In the genomic region with DNA sequence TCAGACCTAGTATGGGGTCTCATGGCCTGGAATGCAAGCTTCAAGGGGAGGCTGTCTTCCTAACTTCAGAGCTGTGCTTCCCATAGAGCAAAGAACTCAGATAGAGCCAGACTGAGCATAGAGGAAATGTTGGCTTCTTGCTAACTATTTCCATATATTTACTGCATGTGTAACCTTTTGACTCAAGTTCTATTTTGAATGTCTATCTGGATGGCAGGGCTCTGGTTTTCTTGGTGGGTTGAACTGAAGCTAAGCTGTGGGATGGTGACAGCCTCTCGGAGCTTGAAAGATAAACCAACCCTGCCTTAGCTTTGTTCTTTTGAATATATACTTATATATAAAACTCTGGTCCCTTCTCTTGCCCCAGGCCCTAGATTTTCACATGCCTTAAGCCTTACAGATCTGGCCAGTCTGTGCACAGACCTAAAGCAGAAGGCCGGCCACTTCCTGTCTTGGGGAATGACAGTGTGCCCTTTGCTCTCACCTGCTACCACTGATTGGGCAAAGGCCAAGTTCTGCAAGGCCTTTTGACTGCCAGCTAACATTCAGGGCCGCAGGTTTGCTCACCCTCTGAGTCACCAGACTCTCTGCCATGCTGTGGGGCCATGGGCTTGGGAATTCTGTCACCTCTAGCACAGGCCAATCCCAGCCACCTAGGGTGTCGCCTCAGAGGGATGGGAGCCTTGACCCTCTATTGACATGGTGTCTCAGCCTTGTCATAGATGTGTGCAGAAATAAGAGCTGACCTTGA, we compare ENCODE assay signal across 9 mouse cellular contexts. TPM values are rescaled to one million over a fixed set of nuclear protein-coding genes. Genes with fewer than 3 reads are reported as not detected.
A peak's percentile ranks its signal among the peaks of the same experiment; 100 is the strongest.
DNase-seq lines count a peak whose midpoint lies in the region; ATAC-seq and TF ChIP-seq lines count a peak whose summit lies in the region.
"Had no signal": no experiment of that assay in that cellular context is flagged by ENCODE, and none has a peak within 500 bp of the region (broad histone marks: within the 10 kb centered on the region; RNA-seq: fewer than 3 reads in every experiment).

No protein-coding gene starts in this region.

- DNase-seq in heart, adult 18-20 months, result no peak
- DNase-seq in embryonic facial prominence, embryonic 11.5 days (ENCODE audit: low spot score), result no peak
- no peak for DNase-seq in kidney, postnatal 0 days (ENCODE audit: low spot score)
- DNase-seq in lung, postnatal 10 days, result peak; percentile 18
- DNase-seq in left cerebral cortex, postnatal 14 days (ENCODE audit: low spot score in 2 of 2), result no peak
- DNase-seq in retina, postnatal 1 day, result no peak

- peaks cover 3% of the 10 kb centered on the region; the same call in 1 of the 2 replicates for H3K36me3 ChIP-seq in heart, embryonic 13.5 days
- no peaks in the 10 kb centered on the region for H3K36me3 ChIP-seq in embryonic facial prominence, embryonic 11.5 days (replicated peaks; ENCODE audit: control insufficient read depth, insufficient read depth, low read depth, low read length)
- no peaks in the 10 kb centered on the region for H3K36me3 ChIP-seq in kidney, postnatal 0 days (ENCODE audit: insufficient read depth, low read length)
- H3K36me3 ChIP-seq in midbrain, embryonic 15.5 days (replicated peaks), result no peaks in the 10 kb centered on the region
- H3K36me3 ChIP-seq: hindbrain, embryonic 15.5 days had no signal

- no peak for TF ChIP-seq CTCF in kidney, postnatal 0 days (IDR thresholded peaks at IDR 0.05; ENCODE audit: low read depth)

- H3K9me3 ChIP-seq in heart, embryonic 13.5 days, result no peaks in the 10 kb centered on the region
- H3K9me3 ChIP-seq in embryonic facial prominence, embryonic 11.5 days (replicated peaks; ENCODE audit: control insufficient read depth, low read length), result no peaks in the 10 kb centered on the region
- no peaks in the 10 kb centered on the region for H3K9me3 ChIP-seq in kidney, postnatal 0 days (replicated peaks; ENCODE audit: low read length)
- H3K9me3 ChIP-seq in midbrain, embryonic 15.5 days, result no peaks in the 10 kb centered on the region
- H3K9me3 ChIP-seq: hindbrain, embryonic 15.5 days had no signal

- H3K9ac ChIP-seq in heart, embryonic 13.5 days, result no peak overlapping the region
- no peak overlapping the region for H3K9ac ChIP-seq in embryonic facial prominence, embryonic 11.5 days (replicated peaks; ENCODE audit: low read length)
- H3K9ac ChIP-seq in kidney, postnatal 0 days (ENCODE audit: low read depth, low read length), result no peak overlapping the region
- H3K9ac ChIP-seq in midbrain, embryonic 15.5 days, result no peak overlapping the region
- H3K9ac ChIP-seq: hindbrain, embryonic 15.5 days had no signal

- H3K4me1 ChIP-seq in heart, embryonic 13.5 days, result peaks cover 45% of the 10 kb centered on the region
- no peaks in the 10 kb centered on the region for H3K4me1 ChIP-seq in embryonic facial prominence, embryonic 11.5 days (ENCODE audit: control insufficient read depth, insufficient read depth, low read length)
- H3K4me1 ChIP-seq in kidney, postnatal 0 days (replicated peaks; ENCODE audit: insufficient read depth, low read length), result peaks cover 24% of the 10 kb centered on the region
- H3K4me1 ChIP-seq in midbrain, embryonic 15.5 days, result no peaks in the 10 kb centered on the region
- H3K4me1 ChIP-seq: hindbrain, embryonic 15.5 days had no signal

- intact Hi-C loops in left cerebral cortex, postnatal 14 days (cut with DNase I), result no loop called here

- H3K4me3 ChIP-seq in heart, embryonic 13.5 days, result no peak overlapping the region
- H3K4me3 ChIP-seq in embryonic facial prominence, embryonic 11.5 days (ENCODE audit: low read depth, low read length), result no peak overlapping the region
- H3K4me3 ChIP-seq in kidney, postnatal 0 days (replicated peaks; ENCODE audit: low read depth, low read length), result no peak overlapping the region
- H3K4me3 ChIP-seq in midbrain, embryonic 15.5 days, result no peak overlapping the region
- H3K4me3 ChIP-seq: hindbrain, embryonic 15.5 days had no signal

- WGBS in heart, embryonic 13.5 days, result 51% methylated on average over 4 of the region's 4 CpGs
- 69% methylated on average over 4 of the region's 4 CpGs for WGBS in embryonic facial prominence, embryonic 11.5 days
- 70% methylated on average over 4 of the region's 4 CpGs for WGBS in kidney, postnatal 0 days
- 91% methylated on average over 4 of the region's 4 CpGs for WGBS in midbrain, embryonic 15.5 days

- no peak for ATAC-seq in heart, embryonic 13.5 days (ENCODE audit: extremely low read depth, insufficient number of reproducible peaks, low FRiP score, low TSS enrichment)
- no peak for ATAC-seq in embryonic facial prominence, embryonic 11.5 days (replicated peaks; ENCODE audit: insufficient number of reproducible peaks, low FRiP score, low TSS enrichment, low read depth)
- peak; percentile 65 for ATAC-seq in kidney, postnatal 0 days (replicated peaks; ENCODE audit: low FRiP score, low read depth)
- ATAC-seq in midbrain, embryonic 15.5 days (replicated peaks), result no peak

- H3K27me3 ChIP-seq in heart, embryonic 13.5 days (replicated peaks), result no peaks in the 10 kb centered on the region
- no peaks in the 10 kb centered on the region for H3K27me3 ChIP-seq in embryonic facial prominence, embryonic 11.5 days (ENCODE audit: control insufficient read depth, insufficient read depth, low read length)
- no peaks in the 10 kb centered on the region for H3K27me3 ChIP-seq in kidney, postnatal 0 days (ENCODE audit: insufficient read depth, low read length)
- no peaks in the 10 kb centered on the region for H3K27me3 ChIP-seq in midbrain, embryonic 15.5 days (replicated peaks)
- H3K27me3 ChIP-seq: hindbrain, embryonic 15.5 days had no signal

- H3K27ac ChIP-seq in heart, embryonic 13.5 days (replicated peaks), result peak overlapping the region; percentile 67
- H3K27ac ChIP-seq in embryonic facial prominence, embryonic 11.5 days (replicated peaks; ENCODE audit: low read depth, low read length), result 0 out of 2 replicates have a peak overlapping the region, but pooled peaks have one; percentile 28
- H3K27ac ChIP-seq in kidney, postnatal 0 days, result peak overlapping the region; percentile 69
- H3K27ac ChIP-seq in midbrain, embryonic 15.5 days, result no peak overlapping the region
- H3K27ac ChIP-seq: hindbrain, embryonic 15.5 days had no signal

- no peak overlapping the region for H3K4me2 ChIP-seq in heart, embryonic 13.5 days
- no peak overlapping the region for H3K4me2 ChIP-seq in embryonic facial prominence, embryonic 11.5 days (ENCODE audit: low read depth, low read length)
- H3K4me2 ChIP-seq in kidney, postnatal 0 days (ENCODE audit: low read length), result no peak overlapping the region
- no peak overlapping the region for H3K4me2 ChIP-seq in midbrain, embryonic 15.5 days
- H3K4me2 ChIP-seq: hindbrain, embryonic 15.5 days had no signal

RNA-seq across cellular contexts. Expression of gene Myo1e, which starts 35.1 kb away (rescaled TPM):
- polyA plus RNA-seq in heart, embryonic 13.5 days (2015; fragmentation: Nextera tagmentation; extraction: Ambion mirVana), result 10.1 and 10.9 TPM in 2 replicates
- 10 to 100 TPM in 1 of 2 experiments, 1 to 10 TPM in 1; 9.7 to 11.2 TPM for total RNA-seq in heart, adult 18-20 months (2021)
- polyA plus RNA-seq in embryonic facial prominence, embryonic 11.5 days (2014; fragmentation: Nextera tagmentation; extraction: Ambion mirVana), result 13.0 and 14.8 TPM in 2 replicates
- 17.0 and 20.2 TPM in 2 replicates for polyA plus RNA-seq in kidney, postnatal 0 days (2015; fragmentation: Nextera tagmentation; extraction: Ambion mirVana)
- 5.3 and 6.1 TPM in 2 replicates for polyA plus RNA-seq in midbrain, embryonic 15.5 days (2015; fragmentation: Nextera tagmentation; extraction: Ambion mirVana)
- 10 to 100 TPM; 12.3 to 13.7 TPM for total RNA-seq in left cerebral cortex, postnatal 14 days (2021)
